Mouse (Mus musculus): ENCODE results near the gene Plekha6.
"Not testable (repeated sequence)": the region's sequence is repeated elsewhere in the genome, so short reads cannot be mapped to it uniquely, and the experiment has no call there.

Gene Plekha6

DNA sequence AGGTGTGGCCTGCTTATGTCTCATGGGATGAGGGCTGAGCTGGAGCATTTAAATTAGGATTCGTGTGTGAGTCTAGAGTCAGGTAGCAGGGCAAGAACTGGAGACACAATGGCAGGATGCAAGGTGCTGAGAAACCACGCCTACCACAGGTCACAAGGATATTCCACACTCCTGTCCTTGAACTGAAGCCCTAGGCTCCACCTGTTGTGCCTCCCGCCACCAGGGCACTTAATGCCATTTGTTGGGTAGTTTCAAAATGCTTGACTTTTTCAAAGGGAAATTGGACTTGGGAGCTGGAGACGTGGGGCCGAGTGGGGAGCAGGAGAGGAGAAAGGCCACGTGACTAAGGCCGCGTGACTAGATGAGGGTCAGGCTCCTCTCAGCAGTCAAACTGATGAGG is 161.9 kb downstream of the Plekha6 start:
- no peak for DNase-seq (ENCODE audit: low spot score)

DNA sequence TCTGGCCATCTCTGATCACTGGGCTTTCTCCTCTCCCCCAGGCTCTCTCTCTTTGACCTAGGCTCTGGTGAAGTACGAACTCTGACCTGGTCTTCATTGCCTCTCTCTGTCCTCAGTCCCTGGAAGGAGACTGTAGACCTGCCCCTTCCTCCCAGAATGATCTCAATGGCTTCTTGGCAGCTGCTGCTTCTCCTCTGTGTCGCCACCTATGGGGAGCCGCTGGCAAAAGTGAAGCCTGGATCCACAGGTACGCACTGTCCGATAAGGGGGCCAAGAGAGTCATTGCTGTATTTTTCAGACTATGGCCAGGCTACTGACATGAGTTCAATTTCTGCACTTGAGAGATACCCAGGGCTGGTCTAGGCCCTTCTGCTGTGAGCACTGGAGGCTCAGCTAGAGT is 163.1 kb downstream of the Plekha6 start:
- no peak for DNase-seq (ENCODE audit: low spot score)

DNA sequence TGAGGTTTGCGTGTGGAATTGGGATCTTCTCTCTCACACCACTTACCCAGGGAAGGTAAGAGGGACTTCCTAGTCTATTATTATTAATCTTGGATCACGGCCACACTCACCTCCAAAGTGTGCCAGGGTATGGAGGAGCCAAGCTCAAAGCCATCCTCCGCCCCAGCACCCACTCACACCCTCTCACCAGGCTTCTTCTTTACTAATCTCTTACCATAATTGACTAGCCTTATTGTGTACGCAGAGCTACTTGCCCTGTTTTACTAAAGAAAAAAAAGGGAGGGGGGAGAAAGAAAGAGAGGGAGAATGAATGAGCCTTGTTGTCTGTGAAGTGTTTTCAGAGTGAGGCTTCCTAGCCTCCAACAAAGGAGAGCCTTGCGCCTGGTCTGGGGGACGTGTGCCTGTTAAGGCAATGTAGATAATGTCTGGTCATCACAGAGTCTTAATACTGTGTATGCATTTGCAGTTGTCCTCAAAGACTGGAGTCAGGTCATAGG is 164.3 kb downstream of the Plekha6 start:
- no peak for DNase-seq (ENCODE audit: low spot score)

DNA sequence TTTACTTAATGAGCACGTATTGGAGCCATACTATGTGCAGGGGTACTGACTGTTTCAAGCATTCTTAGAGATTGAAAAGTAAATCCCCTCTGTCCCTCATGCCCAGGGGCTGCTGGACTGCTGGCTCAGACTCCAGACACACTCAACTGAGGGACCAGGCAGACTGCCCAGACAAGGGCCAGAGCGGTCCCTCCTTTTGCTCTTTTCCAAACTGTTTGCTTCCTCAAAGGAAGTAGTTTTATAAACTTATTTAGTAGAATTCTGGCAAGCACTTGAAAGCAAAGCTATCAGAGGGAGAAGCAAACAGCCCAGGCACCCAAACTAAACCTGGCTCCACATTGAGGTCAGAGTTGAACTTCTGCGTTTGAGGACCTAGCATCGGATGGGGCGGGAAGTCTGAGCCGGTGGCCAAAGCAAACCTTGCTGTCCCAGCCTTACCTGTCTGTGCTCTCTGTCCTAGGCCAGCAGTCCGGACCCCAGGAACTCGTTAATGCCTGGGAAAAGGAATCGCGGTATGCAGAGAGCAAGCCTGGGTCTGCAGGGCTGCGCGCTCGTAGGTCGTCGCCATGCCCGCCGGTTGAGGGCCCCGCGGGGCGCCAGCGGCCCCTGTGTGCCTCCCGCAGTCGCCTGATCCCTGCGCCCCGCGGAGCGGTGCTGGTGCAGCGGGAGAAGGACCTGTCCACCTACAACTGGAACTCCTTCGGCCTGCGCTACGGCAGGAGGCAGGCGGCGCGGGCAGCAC is 165.1 kb downstream of the Plekha6 start:
- no peak for DNase-seq (ENCODE audit: low spot score)

DNA sequence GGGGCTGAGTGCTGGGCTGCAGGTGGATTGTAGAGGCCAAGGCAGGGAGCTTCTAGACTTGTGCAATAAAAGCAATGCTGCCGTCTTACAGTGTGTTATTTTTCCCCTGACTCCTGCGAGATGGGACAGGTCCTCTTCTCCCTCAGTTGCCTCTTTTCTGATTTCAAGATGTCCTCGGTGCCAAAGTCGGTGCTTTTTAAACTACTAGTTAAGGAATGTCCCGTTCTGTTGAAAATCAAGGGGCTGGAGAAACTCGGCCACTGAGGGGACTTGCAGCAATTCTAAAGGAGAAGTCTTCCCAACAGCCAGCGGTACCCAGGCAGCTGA is 165.6 kb downstream of the Plekha6 start:
- DNase-seq (ENCODE audit: low spot score) = no peak

DNA sequence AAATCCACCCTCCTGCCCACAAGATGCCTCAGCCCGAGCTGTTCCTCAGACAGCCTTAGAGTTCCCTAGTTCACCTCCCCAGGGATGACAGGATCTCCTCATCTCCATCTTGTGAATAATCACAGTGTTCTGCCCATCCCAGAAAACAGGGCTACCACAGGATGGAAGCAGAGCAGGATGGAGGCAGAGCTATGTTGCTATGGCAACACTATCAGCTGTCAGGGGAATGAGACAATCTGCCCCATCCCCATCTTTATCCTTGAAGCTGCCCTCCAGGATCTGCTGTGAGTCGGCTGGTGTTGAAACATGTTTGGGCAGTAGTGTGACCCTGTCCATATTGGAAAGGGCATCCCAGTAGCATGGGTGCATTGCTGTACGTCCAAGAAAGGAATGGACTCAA is 167.1 kb downstream of the Plekha6 start:
- DNase-seq (ENCODE audit: low spot score) = no peak

DNA sequence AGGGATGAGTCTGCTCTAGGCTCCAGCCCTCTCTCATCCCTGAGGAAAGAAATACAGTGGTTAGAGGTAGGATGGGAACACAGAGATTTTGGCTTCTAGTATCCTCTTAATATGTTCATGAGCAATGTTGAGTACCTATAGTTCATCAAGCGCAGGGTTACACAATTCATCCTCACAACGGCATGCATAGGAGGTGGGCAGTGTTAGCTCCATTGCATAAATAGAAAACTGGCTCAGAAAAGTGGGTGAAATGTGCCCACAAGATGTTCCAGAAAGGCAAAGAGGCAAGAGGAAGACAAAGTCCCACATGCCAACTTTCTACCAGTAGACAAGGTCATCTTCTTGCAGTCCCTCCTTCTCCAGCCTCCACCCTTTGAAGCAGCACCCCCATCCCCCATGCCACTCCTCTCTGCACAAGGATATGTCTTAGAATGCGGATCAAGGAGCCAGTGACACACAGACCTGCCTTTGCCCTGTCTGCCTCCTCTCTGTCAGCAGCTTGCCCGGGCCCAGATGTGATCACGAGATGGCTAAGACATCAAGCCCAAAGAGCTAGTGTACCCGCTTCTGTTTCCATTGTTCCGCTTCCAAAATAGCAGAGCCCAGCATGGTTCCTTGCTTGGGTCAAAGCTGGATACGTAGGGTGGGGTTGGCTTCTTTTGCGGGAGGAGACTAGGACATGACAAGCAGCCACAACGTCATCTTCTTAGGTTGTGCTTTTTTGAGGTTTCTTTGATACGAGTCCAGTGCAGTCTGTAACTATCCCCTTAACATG is 168.8 kb downstream of the Plekha6 start:
- DNase-seq (ENCODE audit: low spot score) = no peak

DNA sequence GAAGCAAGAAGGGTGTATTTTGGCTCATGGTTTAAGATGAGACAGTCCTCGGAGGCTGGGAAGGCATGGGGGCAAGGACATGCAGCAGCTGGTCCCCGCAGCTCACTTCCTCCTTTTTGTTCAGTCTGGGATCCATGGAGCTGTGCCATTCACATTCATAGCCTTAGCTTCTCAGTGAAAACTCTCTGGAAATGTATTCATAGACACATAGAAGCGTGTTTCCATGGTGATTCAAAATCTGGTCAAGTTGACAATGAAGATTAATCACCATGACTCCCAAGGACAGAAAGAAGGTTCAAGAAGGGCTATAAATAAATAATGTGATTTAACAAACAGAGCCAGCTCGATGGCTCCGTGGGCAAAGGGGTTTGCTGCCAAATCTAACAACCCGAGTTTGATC is 169.9 kb downstream of the Plekha6 start:
- DNase-seq (ENCODE audit: low spot score) = no peak

DNA sequence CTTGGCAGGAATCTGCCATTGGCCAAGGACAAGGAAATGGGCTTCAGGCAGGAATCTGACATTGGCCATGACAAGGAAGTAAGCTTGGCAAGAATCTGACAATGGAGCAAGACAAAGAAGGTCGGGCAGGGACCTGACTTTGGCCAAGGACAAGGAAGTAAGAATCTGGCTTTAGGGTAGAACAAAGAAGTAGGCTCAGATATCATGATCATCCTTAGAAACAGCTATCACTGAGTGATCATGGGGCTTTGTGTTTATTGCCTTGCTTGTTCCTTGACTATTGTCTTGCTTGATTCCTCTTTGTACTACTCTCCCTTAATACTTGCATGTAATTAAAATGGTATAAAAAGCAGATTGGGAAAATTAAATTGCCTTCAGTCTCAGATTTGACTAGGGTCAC is 176.4 kb downstream of the Plekha6 start:
- not testable (repeated sequence) for DNase-seq (ENCODE audit: low spot score)

DNA sequence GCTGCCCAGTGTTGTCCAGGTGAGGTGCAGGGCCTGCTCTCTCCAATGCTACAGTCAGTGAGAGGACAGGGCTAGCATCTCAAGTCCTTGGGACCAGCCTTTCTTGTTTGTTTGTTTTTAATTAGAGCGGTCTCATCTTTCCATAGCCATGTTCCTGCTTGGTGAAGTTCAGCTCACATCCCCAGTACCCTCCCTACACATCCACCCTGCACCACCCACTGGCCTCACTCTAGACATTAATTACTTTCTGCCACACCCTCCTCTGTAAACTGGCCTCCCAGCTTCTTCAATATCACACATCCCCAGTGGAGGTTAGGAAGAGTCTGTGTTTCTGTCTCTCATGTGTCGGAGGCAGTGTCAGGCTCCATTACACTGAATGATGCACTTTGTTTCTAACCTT is 180.3 kb downstream of the Plekha6 start:
- no peak for DNase-seq (ENCODE audit: low spot score)

DNA sequence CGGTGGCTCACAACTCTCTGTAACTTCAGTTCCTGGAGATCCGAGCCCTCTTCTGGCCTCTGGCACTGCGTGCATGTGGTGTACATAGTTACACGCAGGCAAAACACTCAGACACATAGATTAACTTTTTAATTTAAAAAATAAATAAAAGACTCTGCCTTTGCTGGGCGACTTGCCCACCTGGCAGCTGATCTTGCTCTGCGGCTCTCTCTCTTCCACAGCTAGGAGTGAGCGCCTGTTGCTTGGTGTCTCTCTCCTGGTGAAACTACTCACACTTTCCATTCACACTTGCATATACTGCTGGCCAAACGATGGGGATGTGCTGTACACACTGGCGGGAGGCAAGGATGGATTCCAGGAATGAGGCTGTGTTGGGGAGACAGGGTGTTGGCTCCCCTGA is 182.5 kb downstream of the Plekha6 start:
- DNase-seq (ENCODE audit: low spot score) = no peak

DNA sequence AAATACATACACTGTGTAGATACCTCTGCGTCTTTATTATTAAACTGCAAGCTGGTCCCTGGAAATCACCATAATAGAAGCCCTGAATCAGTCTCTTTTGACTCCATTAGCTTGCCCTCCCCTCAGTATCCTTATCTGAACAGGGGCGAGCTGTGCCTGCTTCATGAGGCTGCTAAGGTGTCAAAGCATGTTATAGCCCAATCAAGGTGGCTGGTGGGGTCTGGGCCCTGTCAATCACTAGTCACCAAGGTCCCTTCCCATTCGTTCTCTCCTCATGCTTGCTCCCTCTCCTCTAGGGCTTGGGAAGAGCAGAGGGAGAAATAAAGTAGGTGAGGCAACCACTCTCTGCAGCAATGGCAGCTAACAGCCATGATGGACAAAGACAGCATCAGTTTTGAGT is 183.2 kb downstream of the Plekha6 start:
- DNase-seq (ENCODE audit: low spot score) = no peak

DNA sequence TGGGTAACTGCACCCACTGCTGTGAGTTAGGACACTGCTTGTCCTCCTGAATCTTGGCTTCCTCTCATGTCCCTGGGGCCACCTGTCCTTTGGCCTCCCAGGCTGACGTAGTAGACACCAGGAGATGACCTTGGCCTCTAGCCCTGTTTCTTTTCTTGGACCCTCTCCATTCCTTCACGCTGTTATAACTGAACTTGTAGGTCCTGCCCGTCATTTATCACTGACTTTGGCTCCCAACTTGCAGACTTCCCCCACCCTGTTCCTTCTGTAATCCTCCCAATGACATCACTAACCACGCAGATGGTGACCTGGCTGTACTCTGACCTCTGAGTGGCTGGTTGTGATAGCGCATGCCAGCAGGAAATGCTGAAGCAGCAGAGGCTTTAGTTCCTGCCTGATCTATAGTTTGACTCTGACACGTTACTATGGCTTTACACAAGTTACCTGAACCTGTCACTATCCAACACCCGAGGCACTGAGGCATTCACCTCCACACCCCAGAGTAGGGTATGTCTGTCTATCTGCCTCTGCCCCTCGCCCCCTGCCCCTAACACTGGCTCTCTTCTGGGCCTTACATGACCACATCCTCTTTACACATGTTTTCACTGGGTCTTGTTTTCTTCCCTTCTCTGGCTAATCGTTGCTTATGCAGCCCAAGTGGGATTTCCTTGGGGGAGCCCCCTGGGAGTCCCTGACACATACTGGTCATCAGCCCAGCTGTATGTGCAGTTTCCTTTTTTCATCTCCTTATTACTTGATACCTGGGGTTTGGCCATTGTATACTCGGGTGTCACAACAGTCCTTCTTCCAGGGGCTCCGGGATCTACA is 183.9 kb downstream of the Plekha6 start:
- DNase-seq (ENCODE audit: low spot score) = no peak

DNA sequence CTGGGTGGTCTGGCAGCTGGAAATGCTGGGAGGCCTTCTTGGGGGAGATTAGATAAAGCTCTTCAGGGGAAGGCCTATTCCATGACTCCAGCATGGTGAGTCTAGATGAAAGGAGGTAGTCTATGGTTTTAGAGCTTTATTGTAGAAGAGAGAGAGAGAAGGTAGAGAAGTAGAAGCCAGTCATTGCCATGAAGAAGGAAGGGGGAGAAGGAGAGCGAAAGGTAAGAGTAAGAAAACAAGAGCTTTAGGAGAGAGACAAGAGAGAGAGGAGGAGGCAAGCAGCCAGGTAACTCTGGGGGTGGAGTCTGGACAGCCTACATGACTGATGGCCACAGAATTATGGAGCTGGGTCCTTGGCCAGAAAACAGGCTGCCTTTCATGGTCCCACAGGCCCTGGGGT is 186.2 kb downstream of the Plekha6 start, which contains the start of gene Ren1:
Gene Ren1, plus strand, starts transcription at position 301 of the 400 bp plus-strand sequence.
- DNase-seq (ENCODE audit: low spot score) = no peak

DNA sequence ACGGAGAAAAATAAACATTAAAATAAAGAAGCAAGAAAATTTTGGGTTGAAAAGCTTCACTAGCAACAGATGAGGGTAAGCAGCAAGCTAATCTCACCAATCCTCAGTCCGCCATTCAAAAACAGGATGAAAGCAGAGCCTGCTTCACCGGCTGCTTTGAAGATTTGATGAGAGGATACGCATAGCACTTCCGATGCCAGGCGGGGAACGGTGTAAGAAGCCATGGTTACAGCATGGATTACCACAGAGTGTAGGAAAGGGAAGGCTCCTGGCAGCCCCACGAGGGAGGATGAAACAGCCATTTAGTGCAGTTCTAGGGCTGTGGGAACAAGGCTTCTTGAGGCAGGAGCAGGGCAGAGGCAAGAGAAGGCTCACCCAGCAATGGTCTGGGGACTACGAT is 187.8 kb downstream of the Plekha6 start:
- DNase-seq (ENCODE audit: low spot score) = no peak
